ENCODE assay signal across 27 mouse cellular contexts in genomic region chr1:128571033-128571432, GRCm38 (mm10). TPM values are rescaled to one million over a fixed set of nuclear protein-coding genes. Genes with fewer than 3 reads are reported as not detected.
DNase-seq lines count a peak whose midpoint lies in the region; TF ChIP-seq lines count a peak whose summit lies in the region.
"Had no signal": no experiment of that assay in that cellular context is flagged by ENCODE, and none has a peak within 500 bp of the region (broad histone marks: within the 10 kb centered on the region; RNA-seq: fewer than 3 reads in every experiment).

No protein-coding gene starts in this region.

- peak overlapping the region; percentile 54; the same call in 1 of the 2 replicates for H3K27ac ChIP-seq in bone marrow, adult 2 months (ENCODE audit: control insufficient read depth, insufficient read depth, low read depth, low read length, poor library complexity)
- H3K27ac ChIP-seq: embryonic facial prominence, embryonic 10.5 days; embryonic facial prominence, embryonic 13.5 days; forebrain, embryonic 10.5 days; forebrain, embryonic 13.5 days; gastrocnemius, adult 2 months; heart, adult 2 months; heart, embryonic 10.5 days; hindbrain, embryonic 10.5 days; hindbrain, embryonic 13.5 days; intestine, embryonic 15.5 days had no signal

- no peaks in the 10 kb centered on the region for H3K27me3 ChIP-seq in myocyte (ENCODE audit: control insufficient read depth, insufficient read depth, insufficient read length)
- H3K27me3 ChIP-seq: embryonic facial prominence, embryonic 13.5 days; forebrain, embryonic 13.5 days; hindbrain, embryonic 13.5 days; intestine, embryonic 15.5 days had no signal

- no peak overlapping the region for H3K4me2 ChIP-seq in myocyte (ENCODE audit: low read depth)
- H3K4me2 ChIP-seq: embryonic facial prominence, embryonic 13.5 days; forebrain, embryonic 13.5 days; hindbrain, embryonic 13.5 days; intestine, embryonic 15.5 days had no signal

- no peaks in the 10 kb centered on the region for H3K36me3 ChIP-seq in myocyte (ENCODE audit: control insufficient read depth, insufficient read depth)
- H3K36me3 ChIP-seq: embryonic facial prominence, embryonic 10.5 days; embryonic facial prominence, embryonic 13.5 days; forebrain, embryonic 10.5 days; heart, embryonic 10.5 days; hindbrain, embryonic 10.5 days; hindbrain, embryonic 13.5 days; intestine, embryonic 15.5 days had no signal

- no peak overlapping the region for H3K4me3 ChIP-seq in bone marrow, adult 2 months (replicated peaks; ENCODE audit: control insufficient read depth, low read depth, low read length)
- no peak overlapping the region for H3K4me3 ChIP-seq in myocyte
- H3K4me3 ChIP-seq: embryonic facial prominence, embryonic 10.5 days; embryonic facial prominence, embryonic 13.5 days; erythroblast, embryonic 14.5 days; forebrain, embryonic 10.5 days; forebrain, embryonic 13.5 days; gastrocnemius, adult 2 months; heart, adult 2 months; heart, embryonic 10.5 days; hindbrain, embryonic 10.5 days; hindbrain, embryonic 13.5 days; intestine, embryonic 15.5 days had no signal

- H3K79me2 ChIP-seq in myocyte (ENCODE audit: control insufficient read depth, insufficient read depth): no peaks in the 10 kb centered on the region

- no peak for TF ChIP-seq POLR2A in bone marrow, adult 2 months (IDR thresholded peaks at IDR 0.05; ENCODE audit: borderline replicate concordance, control insufficient read depth, low read depth, low read length)
- no peak for TF ChIP-seq POLR2A in myocyte (IDR thresholded peaks at IDR 0.05; ENCODE audit: insufficient read length, low read depth)

- H3ac ChIP-seq in myocyte (ENCODE audit: control insufficient read depth, insufficient read length): no peak overlapping the region

- DNase-seq in heart, postnatal 4 days: peak; percentile 36
- no peak for DNase-seq in heart, adult 18-20 months
- DNase-seq in 416B (ENCODE audit: low read depth): peak; percentile 73
- no peak for DNase-seq in gastrocnemius, adult 8-10 months (ENCODE audit: low spot score in 2 of 2)
- DNase-seq: adrenal gland, adult 8-10 months; adrenal gland, postnatal 25 days; cerebellum, adult 11 months; cerebellum, adult 2 months; cerebellum, adult 9-11 months; cerebellum, postnatal 25 days; embryo, embryonic 11 days; gastrocnemius, adult 2 months; gastrocnemius, postnatal 25 days; heart, adult 2 months; heart, postnatal 10 days; kidney, adult 11 months had no signal

- H3K4me1 ChIP-seq in bone marrow, adult 2 months (ENCODE audit: control insufficient read depth, insufficient read depth, low read length): peaks cover 20% of the 10 kb centered on the region
- H3K4me1 ChIP-seq: embryonic facial prominence, embryonic 10.5 days; embryonic facial prominence, embryonic 13.5 days; intestine, embryonic 15.5 days had no signal

- TF ChIP-seq CTCF in bone marrow, adult 2 months (IDR thresholded peaks at IDR 0.05; ENCODE audit: control insufficient read depth, insufficient read depth, low read length): no peak

- 25% methylated on average over 3 of the region's 3 CpGs for WGBS in bone marrow, adult 2 months

TF ChIP-seq in myocyte, 11 proteins besides CTCF, POLR2A, EP300 and RAD21:
- TF ChIP-seq POLR2AphosphoS2 (IDR thresholded peaks at IDR 0.05; ENCODE audit: insufficient read length, low read depth) (no peak), USF1 (IDR thresholded peaks at IDR 0.05; ENCODE audit: low read depth) (no peak), CEBPB (IDR thresholded peaks at IDR 0.05; ENCODE audit: insufficient read depth, poor library complexity, severe bottlenecking) (no peak), MYOG (IDR thresholded peaks at IDR 0.05; ENCODE audit: control insufficient read depth in 1 of 3, insufficient read depth in 1 of 3, insufficient read length in 2 of 3, low read depth in 2 of 3) (peak in 1 of 3 experiments; percentile 56), TCF3 (IDR thresholded peaks at IDR 0.05; ENCODE audit: insufficient read length, low read depth) (no peak), MYOD1 (IDR thresholded peaks at IDR 0.05; ENCODE audit: control insufficient read depth in 1 of 3, insufficient read length in 2 of 3, low read depth in 2 of 3) (peak in 2 of 3 experiments; percentile 45 to 57), SRF (IDR thresholded peaks at IDR 0.05; ENCODE audit: control insufficient read depth, insufficient read length, low read depth) (no peak), REST (IDR thresholded peaks at IDR 0.05; ENCODE audit: insufficient read depth, insufficient read length) (no peak), MAX (IDR thresholded peaks at IDR 0.05; ENCODE audit: low read depth) (no peak), TCF12 (IDR thresholded peaks at IDR 0.05; ENCODE audit: insufficient read depth, poor library complexity, severe bottlenecking) (no peak)

RNA-seq across cellular contexts. Expression of gene Cxcr4, which starts 21.1 kb away (rescaled TPM):
- total RNA-seq in heart, postnatal 4 days (2021): 10 to 100 TPM in 1 of 2 experiments, 1 to 10 TPM in 1; 8.3 to 10.8 TPM
- total RNA-seq in heart, adult 18-20 months (2021): 10 to 100 TPM in 1 of 2 experiments, 1 to 10 TPM in 1; 8.9 to 14.7 TPM
- 91.8 and 162 TPM in 2 replicates for polyA plus RNA-seq in bone marrow, adult 2 months (2011; ENCODE audit: insufficient read depth, insufficient read length, low replicate concordance, missing spikeins)
- 5.1 TPM for polyA plus RNA-seq in myocyte (2012; fragmentation: generic; extraction: Trizol)
- total RNA-seq in gastrocnemius, adult 8-10 months (2022): 1 to 10 TPM in 3 of 4 experiments, under 1 TPM in 1; 0.89 to 2.1 (median 1.7) TPM
- polyA plus RNA-seq: erythroblast, embryonic 14.5 days had no signal

Comparison
In these comparisons a context has a peak if more than half of its experiments do, and no peak if none do; other contexts are left out.
1. DNase-seq: peak in heart, postnatal 4 days (single experiment) and 416B (single experiment); none in heart, adult 18-20 months (0 of 2) and gastrocnemius, adult 8-10 months (0 of 2).